Mouse (Mus musculus): Measurements from ENCODE around the gene Hsdl1. TPM values are rescaled to one million over a fixed set of nuclear protein-coding genes. Genes with fewer than 3 reads are reported as not detected.

Hsdl1 gene
- polyA plus RNA-seq, 1 experiment from 2014 or later = 27.1 TPM

DNA sequence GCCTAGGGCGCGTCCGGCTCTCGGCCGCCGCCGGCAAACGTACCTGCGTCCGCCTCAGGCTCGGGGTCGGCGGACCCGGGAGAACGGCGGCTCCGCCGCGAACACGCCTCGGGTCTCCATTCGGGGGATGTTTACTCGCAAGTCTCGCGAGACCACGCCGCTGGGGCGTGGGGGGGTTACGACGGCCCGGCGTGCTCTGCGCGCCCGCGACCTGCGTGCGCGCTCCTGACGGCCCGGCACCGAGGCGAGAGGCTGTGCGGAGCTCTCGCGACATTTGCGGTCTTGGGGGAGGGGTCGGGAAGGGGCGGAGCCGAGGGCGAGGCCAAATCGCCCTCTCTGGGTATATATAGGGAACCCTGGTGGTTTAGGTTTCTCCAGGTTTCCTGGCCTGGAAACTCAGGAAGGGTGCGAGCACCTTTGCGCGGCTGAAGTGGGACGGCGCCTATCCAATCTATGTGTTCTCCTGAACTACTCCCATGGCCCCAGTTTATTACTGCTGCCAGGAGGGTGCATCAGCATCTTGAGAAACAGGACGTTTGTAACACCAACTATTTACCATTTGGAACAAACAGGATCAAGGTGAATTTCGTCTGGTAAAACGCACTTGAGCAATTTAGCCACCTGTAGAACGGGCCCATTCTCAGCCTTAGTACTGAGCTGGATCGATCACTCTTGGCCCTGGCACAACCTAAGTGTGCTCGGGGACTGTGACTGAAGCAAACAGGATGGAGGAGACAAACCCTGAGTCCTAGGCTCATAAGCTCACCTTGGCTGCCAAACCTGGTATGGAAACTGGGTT is 16.2 kb downstream of the Hsdl1 start, which contains the start of gene Mbtps1:
Mbtps1 (minus strand) TSS at position 133 of the 799 bp plus-strand sequence.
- 5% methylated on average over 60 of the region's 63 CpGs for WGBS
- TF ChIP-seq CTCF (IDR thresholded peaks at IDR 0.05; ENCODE audit: low read depth) = peak; percentile 17; the same call in 1 of the 2 replicates
- H3K27me3 ChIP-seq (ENCODE audit: insufficient read depth, low read length) = no peaks in the 10 kb centered on the region

GRCm38 (mm10) chr8:119557821-119558602 is 17.0 kb downstream of the Hsdl1 start:
- WGBS = under 1% methylated on average over 48 of the region's 55 CpGs
- peaks cover 7% of the 10 kb centered on the region; the same call in 1 of the 2 replicates for H3K36me3 ChIP-seq (ENCODE audit: insufficient read depth, low read length)
- TF ChIP-seq CTCF (IDR thresholded peaks at IDR 0.05; ENCODE audit: low read depth) = no peak; the same call in 1 of the 2 replicates
- DNase-seq (ENCODE audit: low spot score) (peak; percentile 86), ATAC-seq (replicated peaks; ENCODE audit: low FRiP score, low read depth) (peak; percentile 88)
- H3K4me2 ChIP-seq (ENCODE audit: low read length) = peak overlapping the region; percentile 76
- peak overlapping the region; percentile 87 for H3K9ac ChIP-seq (ENCODE audit: low read depth, low read length)
- H3K9me3 ChIP-seq (replicated peaks; ENCODE audit: low read length) = no peaks in the 10 kb centered on the region
- peak overlapping the region; percentile 75 for H3K4me3 ChIP-seq (replicated peaks; ENCODE audit: low read depth, low read length)
- peaks cover 3% of the 10 kb centered on the region; the same call in 1 of the 2 replicates for H3K4me1 ChIP-seq (replicated peaks; ENCODE audit: insufficient read depth, low read length)
- H3K27ac ChIP-seq = peak overlapping the region; percentile 93
- H3K27me3 ChIP-seq (ENCODE audit: insufficient read depth, low read length) = no peaks in the 10 kb centered on the region

More for the DNA sequence above, 16.2 kb downstream of the Hsdl1 start, which contains the start of gene Mbtps1:
- peak; percentile 97 for ATAC-seq (replicated peaks; ENCODE audit: low FRiP score, low read depth)
- peak within 1 kb of the TSS; percentile 75 for H3K4me3 ChIP-seq (replicated peaks; ENCODE audit: low read depth, low read length)
- no peaks in the 10 kb centered on the region for H3K9me3 ChIP-seq (replicated peaks; ENCODE audit: low read length)
- peak within 1 kb of the TSS; percentile 93 for H3K27ac ChIP-seq
- peak within 1 kb of the TSS; percentile 87 for H3K9ac ChIP-seq (ENCODE audit: low read depth, low read length)
- H3K4me1 ChIP-seq (replicated peaks; ENCODE audit: insufficient read depth, low read length) = peaks cover 3% of the 10 kb centered on the region; the same call in 1 of the 2 replicates
- peak within 1 kb of the TSS; percentile 76 for H3K4me2 ChIP-seq (ENCODE audit: low read length)
- DNase-seq (ENCODE audit: low spot score) = peak; percentile 95
- H3K36me3 ChIP-seq (ENCODE audit: insufficient read depth, low read length) = peaks cover 14% of the 10 kb centered on the region; the same call in 1 of the 2 replicates

DNA sequence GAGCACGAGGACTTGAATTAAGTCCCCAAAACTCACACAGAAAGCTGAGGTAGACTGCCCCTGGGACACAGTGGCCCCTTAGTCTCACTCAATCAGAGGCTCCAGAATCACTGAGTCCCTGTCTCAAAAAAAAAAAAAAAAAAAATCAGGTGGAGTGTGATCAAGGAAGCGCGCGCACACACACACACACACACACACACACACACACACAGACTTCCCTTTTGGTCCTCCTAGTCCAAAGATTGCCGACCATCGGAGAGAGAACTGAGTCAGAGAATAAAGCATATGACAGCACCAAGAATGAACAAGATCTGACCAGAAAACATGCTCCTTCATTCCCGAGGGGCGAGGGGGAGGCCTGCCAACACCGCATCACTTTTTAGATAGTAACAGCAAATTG is 17.9 kb downstream of the Hsdl1 start:
- Histone ChIP-seq H3K4me3 (replicated peaks; ENCODE audit: low read depth, low read length) (peak overlapping the region; percentile 75), H3K9me3 (replicated peaks; ENCODE audit: low read length) (no peaks in the 10 kb centered on the region), H3K36me3 (ENCODE audit: insufficient read depth, low read length) (0 out of 2 replicates have a peak, but pooled peaks cover under 1% of the 10 kb centered on the region), H3K27me3 (ENCODE audit: insufficient read depth, low read length) (no peaks in the 10 kb centered on the region), H3K27ac (no peak overlapping the region), H3K4me2 (ENCODE audit: low read length) (peak overlapping the region; percentile 76), H3K9ac (ENCODE audit: low read depth, low read length) (peak overlapping the region; percentile 87; the same call in 1 of the 2 replicates), H3K4me1 (replicated peaks; ENCODE audit: insufficient read depth, low read length) (peaks cover 3% of the 10 kb centered on the region; the same call in 1 of the 2 replicates)
- no peak for ATAC-seq (replicated peaks; ENCODE audit: low FRiP score, low read depth)
- no peak for DNase-seq (ENCODE audit: low spot score)
- TF ChIP-seq CTCF (IDR thresholded peaks at IDR 0.05; ENCODE audit: low read depth) = no peak
- 66% methylated on average over 9 of the region's 9 CpGs for WGBS

DNA sequence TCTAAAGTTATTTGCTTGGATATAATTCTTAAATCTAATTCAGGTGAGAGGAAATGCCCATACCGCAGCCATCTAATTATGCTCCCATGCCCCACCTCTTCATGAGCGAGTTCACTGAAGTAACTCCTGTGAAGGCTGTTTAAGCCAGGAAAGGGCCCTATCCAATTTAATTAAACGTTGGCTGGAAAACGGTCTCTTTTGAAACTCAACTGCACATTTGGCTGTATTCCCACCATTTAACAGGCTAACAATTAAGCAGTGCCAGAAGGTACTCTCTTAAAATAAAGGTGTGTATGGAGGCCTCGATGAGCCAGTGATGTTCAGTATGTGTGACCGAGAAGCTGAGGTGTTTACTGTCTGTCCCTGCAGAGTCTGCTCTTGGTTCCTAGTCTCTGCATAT is 19.1 kb downstream of the Hsdl1 start:
- H3K4me2 ChIP-seq (ENCODE audit: low read length) = no peak overlapping the region
- no peaks in the 10 kb centered on the region for H3K36me3 ChIP-seq (ENCODE audit: insufficient read depth, low read length)
- no peaks in the 10 kb centered on the region for H3K9me3 ChIP-seq (replicated peaks; ENCODE audit: low read length)
- no peaks in the 10 kb centered on the region for H3K27me3 ChIP-seq (ENCODE audit: insufficient read depth, low read length)
- peaks cover 3% of the 10 kb centered on the region; the same call in 1 of the 2 replicates for H3K4me1 ChIP-seq (replicated peaks; ENCODE audit: insufficient read depth, low read length)
- DNase-seq (ENCODE audit: low spot score) = no peak
- H3K9ac ChIP-seq (ENCODE audit: low read depth, low read length) = peak overlapping the region; percentile 1; the same call in 1 of the 2 replicates
- no peak overlapping the region for H3K27ac ChIP-seq
- no peak overlapping the region for H3K4me3 ChIP-seq (replicated peaks; ENCODE audit: low read depth, low read length)
- 70% methylated on average over 6 of the region's 6 CpGs for WGBS
- no peak for TF ChIP-seq CTCF (IDR thresholded peaks at IDR 0.05; ENCODE audit: low read depth)
- ATAC-seq (replicated peaks; ENCODE audit: low FRiP score, low read depth) = no peak

DNA sequence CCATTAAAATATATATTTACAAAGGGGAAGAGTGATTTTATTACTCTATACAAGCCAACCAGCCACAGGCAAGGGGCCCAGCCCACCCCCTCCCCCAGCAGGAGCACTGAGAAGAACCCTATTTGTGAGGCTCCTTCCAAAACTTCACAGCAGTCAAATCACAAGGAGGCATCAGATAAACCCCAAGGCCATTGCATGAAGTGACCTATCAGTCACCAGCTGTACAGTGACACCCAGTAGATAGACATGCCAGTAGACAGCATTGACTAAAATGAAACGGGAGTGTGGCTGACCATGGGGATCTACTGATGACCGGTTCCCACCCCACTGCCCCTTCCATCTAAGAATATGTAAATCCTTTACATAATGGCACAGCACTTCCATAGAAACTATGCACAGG is 22.0 kb downstream of the Hsdl1 start:
- Histone ChIP-seq H3K4me2 (ENCODE audit: low read length) (no peak overlapping the region), H3K36me3 (ENCODE audit: insufficient read depth, low read length) (no peaks in the 10 kb centered on the region), H3K9ac (ENCODE audit: low read depth, low read length) (no peak overlapping the region), H3K27me3 (ENCODE audit: insufficient read depth, low read length) (no peaks in the 10 kb centered on the region), H3K9me3 (replicated peaks; ENCODE audit: low read length) (no peaks in the 10 kb centered on the region), H3K27ac (no peak overlapping the region), H3K4me3 (replicated peaks; ENCODE audit: low read depth, low read length) (no peak overlapping the region), H3K4me1 (replicated peaks; ENCODE audit: insufficient read depth, low read length) (peaks cover 4% of the 10 kb centered on the region; the same call in 1 of the 2 replicates)
- DNase-seq (ENCODE audit: low spot score) = no peak
- 74% methylated on average over 2 of the region's 2 CpGs for WGBS
- TF ChIP-seq CTCF (IDR thresholded peaks at IDR 0.05; ENCODE audit: low read depth) = no peak
- no peak for ATAC-seq (replicated peaks; ENCODE audit: low FRiP score, low read depth)

Data from kidney, postnatal 0 days (tissue).